In the genomic region with DNA sequence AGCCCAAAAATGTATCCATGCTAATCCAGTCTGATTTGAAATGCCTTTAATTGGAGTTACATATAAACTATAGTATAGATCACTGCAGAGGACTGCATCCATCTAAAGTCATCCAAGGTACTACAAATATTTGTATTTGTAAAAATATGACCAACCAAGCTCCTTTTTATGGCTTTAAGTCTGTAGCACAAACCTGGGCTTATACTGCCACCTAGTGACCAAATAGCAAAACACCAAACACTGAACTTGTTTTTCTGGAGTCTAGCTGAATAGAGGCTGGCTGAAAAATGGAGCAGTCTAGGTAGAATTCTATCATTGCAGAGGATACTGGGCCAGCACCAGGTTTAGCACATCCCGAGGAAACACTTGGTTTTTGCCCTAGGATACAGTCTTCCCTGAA, we compare ENCODE assay signal across 9 mouse cellular contexts. TPM values are rescaled to one million over a fixed set of nuclear protein-coding genes. Genes with fewer than 3 reads are reported as not detected.
DNase-seq lines count a peak whose midpoint lies in the region; ATAC-seq and TF ChIP-seq lines count a peak whose summit lies in the region.
"Had no signal": no experiment of that assay in that cellular context is flagged by ENCODE, and none has a peak within 500 bp of the region (broad histone marks: within the 10 kb centered on the region; RNA-seq: fewer than 3 reads in every experiment).

No protein-coding gene starts in this region.

- ATAC-seq in limb, embryonic 11.5 days (ENCODE audit: insufficient number of reproducible peaks, low FRiP score, low TSS enrichment, low read depth) = no peak
- 0 out of 2 replicates have a peak, but pooled peaks have one; percentile 58 for ATAC-seq in midbrain, embryonic 16.5 days

- H3K27ac ChIP-seq in limb, embryonic 11.5 days (replicated peaks; ENCODE audit: low read depth, low read length) = no peak overlapping the region
- H3K27ac ChIP-seq in limb, embryonic 10.5 days = no peak overlapping the region
- no peak overlapping the region for H3K27ac ChIP-seq in midbrain, embryonic 16.5 days (ENCODE audit: low read length)

- WGBS in limb, embryonic 11.5 days = 5% methylated on average over 1 of the region's 1 CpGs
- 3% methylated on average over 1 of the region's 1 CpGs for WGBS in limb, embryonic 10.5 days
- 7% methylated on average over 1 of the region's 1 CpGs for WGBS in midbrain, embryonic 16.5 days

- peak; percentile 55; the same call in 1 of the 2 replicates for TF ChIP-seq CTCF in brain, embryonic 14.5 days (IDR thresholded peaks at IDR 0.05; ENCODE audit: borderline replicate concordance, extremely low read depth, insufficient read depth, insufficient read length)

- H3K27me3 ChIP-seq in limb, embryonic 11.5 days (ENCODE audit: control insufficient read depth, insufficient read depth, low read length) = peaks cover 16% of the 10 kb centered on the region
- peaks cover 73% of the 10 kb centered on the region for H3K27me3 ChIP-seq in limb, embryonic 10.5 days (ENCODE audit: low read depth, poor library complexity, severe bottlenecking)
- H3K27me3 ChIP-seq in midbrain, embryonic 16.5 days (ENCODE audit: control insufficient read depth, insufficient read depth, low read depth, low read length) = peaks cover 10% of the 10 kb centered on the region

- no peak overlapping the region for H3K4me3 ChIP-seq in limb, embryonic 11.5 days (ENCODE audit: low read depth, low read length)
- no peak overlapping the region for H3K4me3 ChIP-seq in limb, embryonic 10.5 days
- H3K4me3 ChIP-seq in midbrain, embryonic 16.5 days (ENCODE audit: low read depth, low read length) = no peak overlapping the region

- TF ChIP-seq POLR2A in brain, embryonic 14.5 days (IDR thresholded peaks at IDR 0.05; ENCODE audit: borderline replicate concordance, extremely low read depth, insufficient read depth, insufficient read length, poor library complexity, severe bottlenecking) = no peak

- peak; percentile 50 for DNase-seq in adrenal gland, postnatal 14 days
- DNase-seq in adrenal gland, postnatal 4 days (ENCODE audit: low spot score in 2 of 2) = no peak
- peak; percentile 26 for DNase-seq in limb, embryonic 11.5 days (ENCODE audit: low spot score)
- DNase-seq in limb, embryonic 10.5 days (ENCODE audit: low spot score) = no peak
- peak; percentile 90 for DNase-seq in brain, embryonic 14.5 days (ENCODE audit: low read depth)
- peak; percentile 63 for DNase-seq in forelimb bud, embryonic 11.5 days (ENCODE audit: low read depth, low spot score)
- DNase-seq in spleen, postnatal 4 days (ENCODE audit: low spot score in 2 of 2) = no peak

- no peaks in the 10 kb centered on the region for H3K9me3 ChIP-seq in limb, embryonic 11.5 days (ENCODE audit: control insufficient read depth, low read length)
- no peaks in the 10 kb centered on the region for H3K9me3 ChIP-seq in limb, embryonic 10.5 days (replicated peaks)
- no peaks in the 10 kb centered on the region for H3K9me3 ChIP-seq in midbrain, embryonic 16.5 days (replicated peaks; ENCODE audit: control insufficient read depth, low read length, poor library complexity, severe bottlenecking)

- no peak overlapping the region for H3K4me2 ChIP-seq in limb, embryonic 11.5 days (ENCODE audit: low read depth, severe bottlenecking)
- H3K4me2 ChIP-seq in midbrain, embryonic 16.5 days (ENCODE audit: low read length) = no peak overlapping the region

- H3K9ac ChIP-seq in limb, embryonic 11.5 days (ENCODE audit: low read length) = no peak overlapping the region
- H3K9ac ChIP-seq in midbrain, embryonic 16.5 days (ENCODE audit: low read depth, low read length) = no peak overlapping the region

- no peaks in the 10 kb centered on the region for H3K36me3 ChIP-seq in limb, embryonic 11.5 days (ENCODE audit: control insufficient read depth, insufficient read depth, low read length)
- no peaks in the 10 kb centered on the region for H3K36me3 ChIP-seq in limb, embryonic 10.5 days
- no peaks in the 10 kb centered on the region for H3K36me3 ChIP-seq in midbrain, embryonic 16.5 days (ENCODE audit: control insufficient read depth, insufficient read depth, low read length)

- H3K4me1 ChIP-seq in limb, embryonic 11.5 days (ENCODE audit: control insufficient read depth, insufficient read depth, low read length) = no peaks in the 10 kb centered on the region
- no peaks in the 10 kb centered on the region for H3K4me1 ChIP-seq in limb, embryonic 10.5 days
- H3K4me1 ChIP-seq in midbrain, embryonic 16.5 days (ENCODE audit: control insufficient read depth, insufficient read depth, low read length) = no peaks in the 10 kb centered on the region

RNA-seq across cellular contexts. Expression of a gene that starts 19.0 kb away (rescaled TPM):
- total RNA-seq in adrenal gland, postnatal 14 days (2021) = not detected in 2 replicates
- total RNA-seq in adrenal gland, postnatal 4 days (2021) = not detected
- not detected in 2 replicates for polyA plus RNA-seq in limb, embryonic 11.5 days (2014; fragmentation: Nextera tagmentation; extraction: Ambion mirVana)
- polyA plus RNA-seq in limb, embryonic 10.5 days (2016; fragmentation: Nextera tagmentation; extraction: Ambion mirVana) = not detected in 2 replicates
- polyA plus RNA-seq in brain, embryonic 14.5 days (2012; rRNA removed) = 0.28 and 0.56 TPM in 2 replicates
- not detected in 2 replicates for polyA plus RNA-seq in midbrain, embryonic 16.5 days (2015; fragmentation: Nextera tagmentation; extraction: Ambion mirVana)
- polyA plus RNA-seq: heart, embryonic 14.5 days had no signal

RNA-seq across cellular contexts. Expression of a gene that starts 26.5 kb away (rescaled TPM):
- not detected in 2 replicates for total RNA-seq in adrenal gland, postnatal 14 days (2021)
- total RNA-seq in adrenal gland, postnatal 4 days (2021) = under 1 TPM in 1 of 2 experiments, not detected in 1; 0.54 TPM
- polyA plus RNA-seq in limb, embryonic 11.5 days (2014; fragmentation: Nextera tagmentation; extraction: Ambion mirVana) = 0.44 TPM in 1 of 2 replicates, not detected in the other
- 0.44 and 0.48 TPM in 2 replicates for polyA plus RNA-seq in limb, embryonic 10.5 days (2016; fragmentation: Nextera tagmentation; extraction: Ambion mirVana)
- 1.2 and 1.4 TPM in 2 replicates for polyA plus RNA-seq in brain, embryonic 14.5 days (2012; rRNA removed)
- polyA plus RNA-seq in midbrain, embryonic 16.5 days (2015; fragmentation: Nextera tagmentation; extraction: Ambion mirVana) = not detected in 2 replicates
- polyA plus RNA-seq: heart, embryonic 14.5 days had no signal

Comparison
In these comparisons a context has a peak if more than half of its experiments do, and no peak if none do; other contexts are left out.
1. DNase-seq: peak in adrenal gland, postnatal 14 days (single experiment), limb, embryonic 11.5 days (single experiment), brain, embryonic 14.5 days (single experiment) and forelimb bud, embryonic 11.5 days (single experiment); none in adrenal gland, postnatal 4 days (0 of 2), limb, embryonic 10.5 days (single experiment) and spleen, postnatal 4 days (0 of 2).